Mouse (Mus musculus) heart, postnatal 0 days (tissue): ENCODE measurements around the gene Rtbdn. TPM values are rescaled to one million over a fixed set of nuclear protein-coding genes. Genes with fewer than 3 reads are reported as not detected.

ENCODE experiments used
- ATAC-seq: fragments of 200-750 bp; cut with Nextera tagmentation; 2 replicates; pipeline ENCODE4 v1.8.0; 2017; ENCODE audit warnings: low read depth, moderate number of reproducible peaks, moderate library complexity; ENCODE audit not compliant: insufficient read depth
- DNase-seq: peaks from one replicate; pipeline ENCODE4 v3.0.0-alpha.2; 2016; ENCODE audit warnings: low spot score
- H3K27ac ChIP-seq: fragments of 300-500 bp; sonication (generic); 2 replicates; pipeline ENCODE4 v1.5.1; 2014; ENCODE audit warnings: low read depth, mild to moderate bottlenecking
- H3K27me3 ChIP-seq: fragments of 300-500 bp; sonication (generic); 2 replicates; pipeline ENCODE4 v1.6.1; 2014; ENCODE audit warnings: low read length, mixed read lengths; ENCODE audit not compliant: control insufficient read depth, insufficient read depth
- H3K36me3 ChIP-seq: fragments of 300-500 bp; sonication (generic); replicated peaks from 2 replicates; pipeline ENCODE4 v1.6.1; 2014; ENCODE audit warnings: low read length, mixed read lengths; ENCODE audit not compliant: control insufficient read depth, insufficient read depth
- H3K4me1 ChIP-seq: fragments of 300-500 bp; sonication (generic); 2 replicates; pipeline ENCODE4 v1.6.1; 2014; ENCODE audit warnings: antibody characterized with exemption; ENCODE audit not compliant: control insufficient read depth, insufficient read depth
- H3K4me2 ChIP-seq: fragments of 300-500 bp; sonication (generic); 2 replicates; pipeline ENCODE4 v1.6.1; 2014; ENCODE audit warnings: low read depth, mild to moderate bottlenecking, low read length, moderate library complexity
- H3K4me3 ChIP-seq: fragments of 300-500 bp; sonication (generic); 2 replicates; pipeline ENCODE4 v1.5.1; 2014; ENCODE audit warnings: low read depth, low read length
- H3K9ac ChIP-seq: fragments of 300-500 bp; sonication (generic); replicated peaks from 2 replicates; pipeline ENCODE4 v1.6.1; 2014; ENCODE audit warnings: low read depth, low read length, mixed read lengths
- H3K9me3 ChIP-seq: fragments of 300-500 bp; sonication (generic); replicated peaks from 2 replicates; pipeline ENCODE4 v1.6.1; 2016; ENCODE audit warnings: low read length; ENCODE audit not compliant: control insufficient read depth
- CTCF ChIP-seq: IDR thresholded peaks from 2 replicates; pipeline ENCODE4 v1.5.1; 2016; ENCODE audit warnings: antibody characterized with exemption, control low read depth, low read depth
- EP300 ChIP-seq: IDR thresholded peaks from 2 replicates; pipeline ENCODE4 v1.6.1; 2016; ENCODE audit warnings: antibody characterized with exemption, low read depth
- WGBS: fragments of 180-500 bp; shearing (Covaris S2); extraction: QIAGEN DNeasy Blood & Tissue Kit; methylation state at CpG from one replicate; pipeline ENCODE4 v1.1.7; 2014; 5-methylcytosine and 5-hydroxymethylcytosine counted together
- polyA plus RNA-seq: library from polyadenylated mRNA; unstranded; fragments of >200 nt; fragmentation: Nextera tagmentation; extraction: Ambion mirVana; gene quantifications from 2 replicates; pipeline ENCODE4 v1.2.1, GENCODE M21; 2015
- total RNA-seq: library from RNA; depleted of rRNA; stranded (reverse); fragments of >200 nt; gene quantifications from 2 replicates; pipeline ENCODE4 v1.2.3, GENCODE M21; 2014; ENCODE audit warnings: low replicate concordance

The Rtbdn gene
- total and polyA plus RNA-seq, 2 experiments from 2014 or later = 0.10 TPM; not detected in 1

DNA sequence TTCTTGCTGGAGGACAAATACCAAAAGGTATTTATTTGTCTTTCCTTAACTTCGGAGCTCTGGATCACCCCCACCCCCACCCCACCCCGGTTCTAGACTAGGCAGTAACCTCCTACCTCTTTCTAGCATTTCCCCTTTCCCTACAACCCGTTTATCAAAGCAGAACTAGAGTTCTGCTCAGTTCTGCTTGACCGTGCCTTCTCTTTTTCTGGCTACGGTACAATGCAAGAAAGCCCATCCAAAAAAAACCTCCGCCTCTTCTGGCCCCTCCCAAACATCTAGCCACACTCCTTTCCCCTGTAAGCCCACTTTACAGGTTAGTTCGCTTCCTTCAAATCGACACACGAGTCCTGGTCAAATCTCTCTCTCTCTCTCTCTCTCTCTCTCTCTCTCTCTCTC is 33.3 kb upstream of the Rtbdn start:
- TF ChIP-seq CTCF (no peak), EP300 (no peak)
- peaks cover 65% of the 10 kb centered on the region for H3K27me3 ChIP-seq
- peak overlapping the region; percentile 43 for H3K4me3 ChIP-seq
- ATAC-seq (no peak), DNase-seq (no peak)
- H3K4me1 ChIP-seq = peaks cover 9% of the 10 kb centered on the region; the same call in 1 of the 2 replicates
- peak overlapping the region; percentile 70 for H3K4me2 ChIP-seq
- 7% methylated on average over 9 of the region's 9 CpGs for WGBS
- peak overlapping the region; percentile 23; the same call in 1 of the 2 replicates for H3K9ac ChIP-seq
- H3K36me3 ChIP-seq = no peaks in the 10 kb centered on the region
- H3K9me3 ChIP-seq = peaks cover 5% of the 10 kb centered on the region
- no peak overlapping the region for H3K27ac ChIP-seq

GRCm38 (mm10) chr8:84913960-84914359 is 32.8 kb upstream of the Rtbdn start:
- no peak overlapping the region for H3K4me3 ChIP-seq
- no peak overlapping the region for H3K9ac ChIP-seq
- peaks cover 9% of the 10 kb centered on the region; the same call in 1 of the 2 replicates for H3K4me1 ChIP-seq
- no peaks in the 10 kb centered on the region for H3K36me3 ChIP-seq
- ATAC-seq (no peak), DNase-seq (no peak)
- peaks cover 5% of the 10 kb centered on the region for H3K9me3 ChIP-seq
- 33% methylated on average over 4 of the region's 4 CpGs for WGBS
- H3K4me2 ChIP-seq = peak overlapping the region; percentile 70; the same call in 1 of the 2 replicates
- peaks cover 69% of the 10 kb centered on the region for H3K27me3 ChIP-seq
- no peak for TF ChIP-seq EP300
- no peak for TF ChIP-seq CTCF
- H3K27ac ChIP-seq = no peak overlapping the region

DNA sequence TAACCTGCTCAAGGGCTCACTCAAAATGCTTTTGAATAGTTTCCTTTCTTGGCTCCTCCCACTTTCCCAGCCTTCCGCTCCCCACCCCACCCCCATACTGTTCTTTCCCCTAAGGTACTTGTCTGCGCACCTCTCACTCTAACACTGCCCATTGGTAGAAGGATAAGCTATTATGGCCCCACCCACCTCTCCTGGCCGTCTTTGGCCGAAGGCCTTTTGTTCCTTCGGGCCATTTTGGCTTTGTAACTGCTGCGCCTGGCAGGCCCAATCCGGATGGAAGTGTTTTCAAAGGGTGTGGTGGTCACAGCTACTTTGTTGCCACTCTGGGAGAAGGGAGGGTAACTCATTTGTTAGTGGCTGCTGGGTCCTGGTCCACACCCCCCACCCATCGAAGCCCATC is 31.5 kb upstream of the Rtbdn start:
- H3K27ac ChIP-seq = no peak overlapping the region
- no peak for ATAC-seq
- 80% methylated on average over 8 of the region's 8 CpGs for WGBS
- H3K27me3 ChIP-seq = peaks cover 62% of the 10 kb centered on the region
- no peak overlapping the region for H3K4me3 ChIP-seq
- no peak overlapping the region for H3K9ac ChIP-seq
- H3K36me3 ChIP-seq = no peaks in the 10 kb centered on the region
- no peak overlapping the region for H3K4me2 ChIP-seq
- peaks cover 9% of the 10 kb centered on the region; the same call in 1 of the 2 replicates for H3K4me1 ChIP-seq
- H3K9me3 ChIP-seq = peaks cover 5% of the 10 kb centered on the region
- TF ChIP-seq CTCF = no peak
- TF ChIP-seq EP300 = no peak
- DNase-seq = no peak

DNA sequence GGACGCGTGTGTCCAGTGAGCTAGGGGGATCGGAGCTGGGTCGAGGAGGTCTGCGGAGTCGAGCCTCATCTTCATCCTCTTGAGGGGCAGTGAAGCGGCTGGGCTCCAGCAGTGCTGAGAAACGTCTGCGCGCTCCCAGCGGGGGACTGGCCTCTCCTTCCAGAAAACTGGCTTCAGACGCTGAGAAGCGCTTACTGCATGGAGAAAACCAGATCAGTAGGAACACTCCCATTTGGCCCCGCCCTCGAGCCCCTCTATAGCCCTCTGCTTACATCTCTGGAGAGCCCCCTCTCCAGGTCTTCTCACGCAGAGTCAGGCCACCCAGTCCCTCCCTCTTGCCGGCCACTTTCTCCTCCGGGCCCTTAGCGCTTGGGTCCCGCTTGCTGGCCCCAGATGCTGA is 29.0 kb upstream of the Rtbdn start:
- DNase-seq (no peak), ATAC-seq (no peak)
- H3K9ac ChIP-seq = no peak overlapping the region
- TF ChIP-seq CTCF (no peak), EP300 (no peak)
- peaks cover 5% of the 10 kb centered on the region for H3K9me3 ChIP-seq
- H3K27me3 ChIP-seq = peaks cover 38% of the 10 kb centered on the region
- H3K4me1 ChIP-seq = peaks cover 8% of the 10 kb centered on the region; the same call in 1 of the 2 replicates
- no peaks in the 10 kb centered on the region for H3K36me3 ChIP-seq
- no peak overlapping the region for H3K4me2 ChIP-seq
- no peak overlapping the region for H3K4me3 ChIP-seq
- H3K27ac ChIP-seq = no peak overlapping the region
- 30% methylated on average over 20 of the region's 20 CpGs for WGBS

DNA sequence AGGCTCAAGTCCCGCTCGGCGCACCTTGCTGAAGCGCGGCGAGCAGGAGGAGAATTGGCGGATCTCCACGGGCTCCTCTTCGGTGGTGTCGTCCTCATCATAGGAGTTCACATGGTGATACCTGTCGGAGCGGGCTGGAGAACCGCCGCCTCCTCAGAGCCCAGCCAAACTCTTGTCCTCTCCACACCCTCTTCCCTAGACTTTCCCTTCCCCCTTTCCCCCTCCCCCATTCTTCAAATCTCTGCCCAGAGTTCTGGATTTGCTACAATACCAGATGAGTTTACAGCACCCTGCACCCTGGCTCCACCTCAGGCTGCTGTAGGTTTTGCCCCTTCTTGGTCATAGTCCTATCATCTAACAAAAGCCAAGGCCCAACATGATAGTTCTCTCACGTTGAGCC is 28.1 kb upstream of the Rtbdn start:
- no peak for DNase-seq
- Histone ChIP-seq H3K27ac (no peak overlapping the region), H3K27me3 (peaks cover 37% of the 10 kb centered on the region), H3K4me3 (no peak overlapping the region), H3K4me1 (no peaks in the 10 kb centered on the region), H3K9me3 (peaks cover 5% of the 10 kb centered on the region), H3K4me2 (no peak overlapping the region), H3K9ac (no peak overlapping the region), H3K36me3 (no peaks in the 10 kb centered on the region)
- 83% methylated on average over 15 of the region's 15 CpGs for WGBS
- no peak for ATAC-seq
- no peak for TF ChIP-seq EP300
- TF ChIP-seq CTCF = no peak

GRCm38 (mm10) chr8:84921596-84921995 is 25.2 kb upstream of the Rtbdn start:
- Histone ChIP-seq H3K4me3 (no peak overlapping the region), H3K27me3 (peaks cover 42% of the 10 kb centered on the region), H3K4me1 (no peaks in the 10 kb centered on the region), H3K4me2 (no peak overlapping the region), H3K36me3 (no peaks in the 10 kb centered on the region), H3K27ac (no peak overlapping the region), H3K9me3 (no peaks in the 10 kb centered on the region), H3K9ac (no peak overlapping the region)
- 13% methylated on average over 2 of the region's 2 CpGs for WGBS
- peak; percentile 81 for ATAC-seq
- peak; percentile 76 for DNase-seq
- TF ChIP-seq CTCF (no peak), EP300 (0 out of 2 replicates have a peak, but pooled peaks have one; percentile 22)
